Mouse (Mus musculus) kidney, embryonic 16.5 days (tissue): ENCODE results near the gene Hba-a1. TPM values are rescaled to one million over a fixed set of nuclear protein-coding genes. Genes with fewer than 3 reads are reported as not detected.

Source experiments
- ATAC-seq: fragments of 200-750 bp; cut with Nextera tagmentation; 2 replicates; pipeline ENCODE4 v1.8.0; 2017; ENCODE audit warnings: moderate TSS enrichment; ENCODE audit not compliant: low FRiP score, low TSS enrichment
- H3K27ac ChIP-seq: fragments of 300-500 bp; sonication (generic); 2 replicates; pipeline ENCODE4 v1.5.1; 2014; ENCODE audit warnings: low read length
- H3K27me3 ChIP-seq: fragments of 300-500 bp; sonication (generic); 2 replicates; pipeline ENCODE4 v1.6.1; 2014; ENCODE audit warnings: low read length, control low read depth, mixed read lengths; ENCODE audit not compliant: insufficient read depth
- H3K36me3 ChIP-seq: fragments of 300-500 bp; sonication (generic); 2 replicates; pipeline ENCODE4 v1.6.1; 2014; ENCODE audit warnings: low read length, control low read depth, mixed read lengths; ENCODE audit not compliant: insufficient read depth
- H3K4me1 ChIP-seq: fragments of 300-500 bp; sonication (generic); 2 replicates; pipeline ENCODE4 v1.6.1; 2014; ENCODE audit warnings: low read length, control low read depth, mixed read lengths; ENCODE audit not compliant: insufficient read depth
- H3K4me2 ChIP-seq: fragments of 300-500 bp; sonication (generic); replicated peaks from 2 replicates; pipeline ENCODE4 v1.6.1; 2014; ENCODE audit warnings: low read depth, low read length
- H3K4me3 ChIP-seq: fragments of 300-500 bp; sonication (generic); 2 replicates; pipeline ENCODE4 v1.5.1; 2014; ENCODE audit warnings: mild to moderate bottlenecking, low read length
- H3K9ac ChIP-seq: fragments of 300-500 bp; sonication (generic); replicated peaks from 2 replicates; pipeline ENCODE4 v1.6.1; 2014; ENCODE audit warnings: low read length
- H3K9me3 ChIP-seq: fragments of 300-500 bp; sonication (generic); 2 replicates; pipeline ENCODE4 v1.6.1; 2016; ENCODE audit warnings: low read length, control low read depth
- WGBS: fragments of 180-500 bp; shearing (Covaris S2); extraction: QIAGEN DNeasy Blood & Tissue Kit; methylation state at CpG from one replicate; pipeline ENCODE4 v1.1.7; 2014; 5-methylcytosine and 5-hydroxymethylcytosine counted together
- polyA plus RNA-seq: library from polyadenylated mRNA; unstranded; fragments of >200 nt; fragmentation: Nextera tagmentation; extraction: Ambion mirVana; gene quantifications from 2 replicates; pipeline ENCODE4 v1.2.1, GENCODE M21; 2015

The Hba-a1 gene
- polyA plus RNA-seq, 1 experiment from 2014 or later, result 4,198 TPM

GRCm38 (mm10) chr11:32242209-32242608 lies 41.1 kb upstream of the Hba-a1 start:
- Histone ChIP-seq H3K4me2 (no peak overlapping the region), H3K4me1 (peaks cover 18% of the 10 kb centered on the region), H3K27me3 (no peaks in the 10 kb centered on the region), H3K9me3 (no peaks in the 10 kb centered on the region), H3K4me3 (no peak overlapping the region), H3K36me3 (peaks cover 15% of the 10 kb centered on the region), H3K27ac (no peak overlapping the region), H3K9ac (no peak overlapping the region)
- ATAC-seq, result no peak
- WGBS, result 92% methylated on average over 3 of the region's 3 CpGs

GRCm38 (mm10) chr11:32243205-32243955 lies 39.9 kb upstream of the Hba-a1 start:
- Histone ChIP-seq H3K27me3 (no peaks in the 10 kb centered on the region), H3K4me2 (0 out of 2 replicates have a peak overlapping the region, but pooled peaks have one; percentile 8), H3K27ac (peak overlapping the region; percentile 84), H3K4me3 (no peak overlapping the region), H3K4me1 (peaks cover 18% of the 10 kb centered on the region), H3K36me3 (peaks cover 22% of the 10 kb centered on the region), H3K9me3 (no peaks in the 10 kb centered on the region), H3K9ac (no peak overlapping the region)
- WGBS, result 39% methylated on average over 7 of the region's 7 CpGs
- ATAC-seq, result peak; percentile 85

- Histone ChIP-seq H3K27ac (peak overlapping the region; percentile 84), H3K4me3 (no peak overlapping the region), H3K4me2 (no peak overlapping the region), H3K9ac (no peak overlapping the region), H3K4me1 (peaks cover 18% of the 10 kb centered on the region), H3K9me3 (no peaks in the 10 kb centered on the region), H3K27me3 (no peaks in the 10 kb centered on the region), H3K36me3 (peaks cover 26% of the 10 kb centered on the region)
- ATAC-seq, result no peak
- 55% methylated on average over 3 of the region's 3 CpGs for whole genome bisulfite sequencing
These were observed 39.2 kb upstream of the Hba-a1 start for GRCm38 (mm10) chr11:32244064-32244463.

- Histone ChIP-seq H3K4me2 (no peak overlapping the region), H3K9ac (no peak overlapping the region), H3K27ac (peak overlapping the region; percentile 84), H3K27me3 (no peaks in the 10 kb centered on the region), H3K4me1 (peaks cover 18% of the 10 kb centered on the region), H3K36me3 (peaks cover 24% of the 10 kb centered on the region), H3K9me3 (no peaks in the 10 kb centered on the region), H3K4me3 (no peak overlapping the region)
- WGBS, result 75% methylated on average over 1 of the region's 1 CpGs
- ATAC-seq, result no peak
These were observed 38.7 kb upstream of the Hba-a1 start for GRCm38 (mm10) chr11:32244617-32245016.

GRCm38 (mm10) chr11:32245614-32246013 lies 37.7 kb upstream of the Hba-a1 start:
- Histone ChIP-seq H3K27ac (no peak overlapping the region), H3K4me1 (peaks cover 18% of the 10 kb centered on the region), H3K4me3 (no peak overlapping the region), H3K4me2 (no peak overlapping the region), H3K9me3 (no peaks in the 10 kb centered on the region), H3K27me3 (no peaks in the 10 kb centered on the region), H3K36me3 (peaks cover 16% of the 10 kb centered on the region; the same call in 1 of the 2 replicates), H3K9ac (no peak overlapping the region)
- ATAC-seq, result no peak; the same call in 1 of the 2 replicates
- 95% methylated on average over 6 of the region's 6 CpGs for WGBS

- Histone ChIP-seq H3K4me3 (no peak overlapping the region), H3K36me3 (peaks cover 16% of the 10 kb centered on the region), H3K27ac (no peak overlapping the region), H3K4me2 (no peak overlapping the region), H3K9me3 (no peaks in the 10 kb centered on the region), H3K27me3 (no peaks in the 10 kb centered on the region), H3K4me1 (peaks cover 18% of the 10 kb centered on the region), H3K9ac (no peak overlapping the region)
- ATAC-seq, result no peak
These were observed 36.2 kb upstream of the Hba-a1 start for GRCm38 (mm10) chr11:32247068-32247467.

- H3K4me3 ChIP-seq, result no peak overlapping the region
- WGBS, result 62% methylated on average over 3 of the region's 3 CpGs
- H3K36me3 ChIP-seq, result peaks cover 16% of the 10 kb centered on the region
- H3K9me3 ChIP-seq, result no peaks in the 10 kb centered on the region
- no peak overlapping the region for H3K27ac ChIP-seq
- H3K4me2 ChIP-seq, result no peak overlapping the region
- H3K27me3 ChIP-seq, result no peaks in the 10 kb centered on the region
- peaks cover 14% of the 10 kb centered on the region for H3K4me1 ChIP-seq
- H3K9ac ChIP-seq, result no peak overlapping the region
- no peak for ATAC-seq
These were observed 35.0 kb upstream of the Hba-a1 start for GRCm38 (mm10) chr11:32248350-32248749.

- H3K36me3 ChIP-seq, result peaks cover 19% of the 10 kb centered on the region
- ATAC-seq, result peak; percentile 51; the same call in 1 of the 2 replicates
- H3K4me1 ChIP-seq, result no peaks in the 10 kb centered on the region
- H3K27ac ChIP-seq, result no peak overlapping the region
- H3K9me3 ChIP-seq, result no peaks in the 10 kb centered on the region
- no peak overlapping the region for H3K9ac ChIP-seq
- H3K4me2 ChIP-seq, result no peak overlapping the region
- H3K4me3 ChIP-seq, result no peak overlapping the region
- 83% methylated on average over 8 of the region's 8 CpGs for WGBS
- H3K27me3 ChIP-seq, result no peaks in the 10 kb centered on the region
These were observed 32.2 kb upstream of the Hba-a1 start for GRCm38 (mm10) chr11:32250880-32251763.

- Histone ChIP-seq H3K4me1 (no peaks in the 10 kb centered on the region), H3K36me3 (peaks cover 9% of the 10 kb centered on the region), H3K9me3 (no peaks in the 10 kb centered on the region), H3K27me3 (no peaks in the 10 kb centered on the region), H3K4me3 (no peak overlapping the region), H3K4me2 (no peak overlapping the region), H3K9ac (no peak overlapping the region), H3K27ac (no peak overlapping the region)
- 97% methylated on average over 1 of the region's 1 CpGs for WGBS
- ATAC-seq, result no peak
These were observed 30.2 kb upstream of the Hba-a1 start for GRCm38 (mm10) chr11:32253121-32253520.

- WGBS, result 81% methylated on average over 1 of the region's 1 CpGs
- peaks cover 4% of the 10 kb centered on the region for H3K36me3 ChIP-seq
- no peak for ATAC-seq
These were observed 27.2 kb upstream of the Hba-a1 start for GRCm38 (mm10) chr11:32256146-32256545.

More at GRCm38 (mm10) chr11:32256146-32256545, 27.2 kb upstream of the Hba-a1 start:
- no peak overlapping the region for H3K9ac ChIP-seq
- no peak overlapping the region for H3K27ac ChIP-seq
- H3K4me3 ChIP-seq, result no peak overlapping the region
- H3K9me3 ChIP-seq, result no peaks in the 10 kb centered on the region
- no peak overlapping the region for H3K4me2 ChIP-seq
- no peaks in the 10 kb centered on the region for H3K27me3 ChIP-seq
- no peaks in the 10 kb centered on the region for H3K4me1 ChIP-seq
